8 mouse cellular contexts compared by ENCODE assay signal in genomic region chr4:151638941-151639340, GRCm38 (mm10).
DNase-seq lines count a peak whose midpoint lies in the region; ATAC-seq and TF ChIP-seq lines count a peak whose summit lies in the region.

No protein-coding gene starts in this region.

- H3K27me3 ChIP-seq in embryonic facial prominence, embryonic 10.5 days (replicated peaks; ENCODE audit: low read depth, poor library complexity, severe bottlenecking): no peaks in the 10 kb centered on the region; the same call in 1 of the 2 replicates
- H3K27me3 ChIP-seq in forebrain, embryonic 15.5 days: no peaks in the 10 kb centered on the region

- H3K4me1 ChIP-seq in embryonic facial prominence, embryonic 10.5 days: peaks cover 23% of the 10 kb centered on the region
- peaks cover 7% of the 10 kb centered on the region; the same call in 1 of the 2 replicates for H3K4me1 ChIP-seq in forebrain, embryonic 15.5 days

- no peak for ATAC-seq in forebrain, embryonic 15.5 days (replicated peaks)

- no peaks in the 10 kb centered on the region for H3K36me3 ChIP-seq in embryonic facial prominence, embryonic 10.5 days (replicated peaks)
- H3K36me3 ChIP-seq in forebrain, embryonic 15.5 days: no peaks in the 10 kb centered on the region

- H3K27ac ChIP-seq in left cerebral cortex, adult 2 months: no peak overlapping the region
- H3K27ac ChIP-seq in embryonic facial prominence, embryonic 10.5 days (replicated peaks): no peak overlapping the region
- H3K27ac ChIP-seq in forebrain, embryonic 15.5 days (replicated peaks): no peak overlapping the region

- no peak overlapping the region for H3K4me3 ChIP-seq in left cerebral cortex, adult 2 months
- H3K4me3 ChIP-seq in embryonic facial prominence, embryonic 10.5 days: no peak overlapping the region
- H3K4me3 ChIP-seq in forebrain, embryonic 15.5 days: no peak overlapping the region

- intact Hi-C loops in left cerebral cortex, adult 2 months (cut with DNase I): no loop called here

- peak; percentile 28 for TF ChIP-seq CTCF in left cerebral cortex, adult 2 months (IDR thresholded peaks at IDR 0.05)

- H3K4me2 ChIP-seq in forebrain, embryonic 15.5 days (replicated peaks): no peak overlapping the region

- no peak for DNase-seq in left cerebral cortex, adult 2 months (ENCODE audit: extremely low spot score in 1 of 2, low spot score in 2 of 2)
- DNase-seq in left cerebral cortex, adult 8-10 months (ENCODE audit: low spot score in 2 of 2): no peak
- DNase-seq in ZHBTc4 (ENCODE audit: low read depth, low spot score): peak; percentile 71
- peak; percentile 20 for DNase-seq in embryonic facial prominence, embryonic 10.5 days (ENCODE audit: low spot score)
- DNase-seq in mesoderm, embryonic 11.5 days (ENCODE audit: low read depth, low spot score): peak; percentile 48
- no peak for DNase-seq in heart, adult 11 months
- DNase-seq in left cerebral cortex, adult 11 months (ENCODE audit: low spot score): no peak

- WGBS in embryonic facial prominence, embryonic 10.5 days: 27% methylated on average over 9 of the region's 9 CpGs
- 18% methylated on average over 9 of the region's 9 CpGs for WGBS in forebrain, embryonic 15.5 days

- H3K9ac ChIP-seq in forebrain, embryonic 15.5 days (replicated peaks): no peak overlapping the region

- no peaks in the 10 kb centered on the region for H3K9me3 ChIP-seq in embryonic facial prominence, embryonic 10.5 days
- no peaks in the 10 kb centered on the region for H3K9me3 ChIP-seq in forebrain, embryonic 15.5 days

Comparison
In these comparisons a context has a peak if more than half of its experiments do, and no peak if none do; other contexts are left out.
1. DNase-seq: peak in ZHBTc4 (single experiment), embryonic facial prominence, embryonic 10.5 days (single experiment) and mesoderm, embryonic 11.5 days (single experiment); none in left cerebral cortex, adult 2 months (0 of 2), left cerebral cortex, adult 8-10 months (0 of 2), heart, adult 11 months (single experiment) and left cerebral cortex, adult 11 months (single experiment).